Mouse (Mus musculus) forebrain, postnatal 0 days (tissue): ENCODE measurements around the gene Fam222b. TPM values are rescaled to one million over a fixed set of nuclear protein-coding genes. Genes with fewer than 3 reads are reported as not detected.
"Not testable (repeated sequence)": the region's sequence is repeated elsewhere in the genome, so short reads cannot be mapped to it uniquely, and the experiment has no call there.

Source experiments
- ATAC-seq: fragments of 200-750 bp; cut with Nextera tagmentation; 2 replicates; pipeline ENCODE4 v1.8.0; 2017; ENCODE audit warnings: mild to moderate bottlenecking, moderate library complexity
- DNase-seq: peaks from one replicate; pipeline ENCODE4 v3.0.0-alpha.2; 2015
- H3K27ac ChIP-seq: fragments of 300-500 bp; sonication (generic); 2 replicates; pipeline ENCODE4 v1.5.1; 2014; ENCODE audit warnings: low read depth, mild to moderate bottlenecking, antibody characterized with exemption, low read length, moderate library complexity, mixed read lengths
- H3K27me3 ChIP-seq: fragments of 300-500 bp; sonication (generic); 2 replicates; pipeline ENCODE4 v1.6.1; 2014; ENCODE audit warnings: mild to moderate bottlenecking, low read length, mixed read lengths; ENCODE audit not compliant: insufficient read depth
- H3K36me3 ChIP-seq: fragments of 300-500 bp; sonication (generic); 2 replicates; pipeline ENCODE4 v1.6.1; 2014; ENCODE audit warnings: mild to moderate bottlenecking, moderate library complexity; ENCODE audit not compliant: insufficient read depth
- H3K4me1 ChIP-seq: fragments of 300-500 bp; sonication (generic); 2 replicates; pipeline ENCODE4 v1.6.1; 2014; ENCODE audit warnings: antibody characterized with exemption; ENCODE audit not compliant: insufficient read depth
- H3K4me2 ChIP-seq: fragments of 300-500 bp; sonication (generic); 2 replicates; pipeline ENCODE4 v1.6.1; 2014; ENCODE audit warnings: low read depth, mild to moderate bottlenecking, moderate library complexity
- H3K4me3 ChIP-seq: fragments of 300-500 bp; sonication (generic); 2 replicates; pipeline ENCODE4 v1.5.1; 2014; ENCODE audit warnings: low read depth, low read length, mixed read lengths
- H3K9ac ChIP-seq: fragments of 300-500 bp; sonication (generic); 2 replicates; pipeline ENCODE4 v1.6.1; 2014; ENCODE audit warnings: mild to moderate bottlenecking
- H3K9me3 ChIP-seq: fragments of 300-500 bp; sonication (generic); 2 replicates; pipeline ENCODE4 v1.6.1; 2016; ENCODE audit warnings: low read length
- CTCF ChIP-seq: sonication (generic); IDR thresholded peaks from 2 replicates; pipeline ENCODE4 v1.5.1; 2016; ENCODE audit warnings: antibody characterized with exemption, control low read depth, low read depth
- WGBS: fragments of 180-500 bp; shearing (Covaris S2); extraction: QIAGEN DNeasy Blood & Tissue Kit; methylation state at CpG from one replicate; pipeline ENCODE4 v1.1.7; 2014; 5-methylcytosine and 5-hydroxymethylcytosine counted together
- polyA plus RNA-seq: library from polyadenylated mRNA; unstranded; fragments of >200 nt; fragmentation: Nextera tagmentation; extraction: Ambion mirVana; gene quantifications from 2 replicates; pipeline ENCODE4 v1.2.1, GENCODE M21; 2015
- total RNA-seq: library from RNA; depleted of rRNA; stranded (reverse); fragments of >200 nt; gene quantifications from 2 replicates; pipeline ENCODE4 v1.2.3, GENCODE M21; 2014

Fam222b gene
- total and polyA plus RNA-seq, 2 experiments from 2014 or later: 24.0 to 24.6 TPM

- peak overlapping the region; percentile 51; the same call in 1 of the 2 replicates for H3K4me3 ChIP-seq
- ATAC-seq (no peak), DNase-seq (no peak)
- H3K36me3 ChIP-seq: peaks cover 22% of the 10 kb centered on the region
- H3K4me2 ChIP-seq: peak overlapping the region; percentile 73
- H3K27me3 ChIP-seq: no peaks in the 10 kb centered on the region
- 0 out of 2 replicates have a peak overlapping the region, but pooled peaks have one; percentile 83 for H3K27ac ChIP-seq
- 0 out of 2 replicates have a peak overlapping the region, but pooled peaks have one; percentile 58 for H3K9ac ChIP-seq
- WGBS: 30% methylated on average over 8 of the region's 8 CpGs
- peak; percentile 0 for TF ChIP-seq CTCF
- peaks cover 21% of the 10 kb centered on the region for H3K4me1 ChIP-seq
- H3K9me3 ChIP-seq: no peaks in the 10 kb centered on the region
These were observed 85.1 kb downstream of the Fam222b start for GRCm38 (mm10) chr11:78179438-78179999.

DNA sequence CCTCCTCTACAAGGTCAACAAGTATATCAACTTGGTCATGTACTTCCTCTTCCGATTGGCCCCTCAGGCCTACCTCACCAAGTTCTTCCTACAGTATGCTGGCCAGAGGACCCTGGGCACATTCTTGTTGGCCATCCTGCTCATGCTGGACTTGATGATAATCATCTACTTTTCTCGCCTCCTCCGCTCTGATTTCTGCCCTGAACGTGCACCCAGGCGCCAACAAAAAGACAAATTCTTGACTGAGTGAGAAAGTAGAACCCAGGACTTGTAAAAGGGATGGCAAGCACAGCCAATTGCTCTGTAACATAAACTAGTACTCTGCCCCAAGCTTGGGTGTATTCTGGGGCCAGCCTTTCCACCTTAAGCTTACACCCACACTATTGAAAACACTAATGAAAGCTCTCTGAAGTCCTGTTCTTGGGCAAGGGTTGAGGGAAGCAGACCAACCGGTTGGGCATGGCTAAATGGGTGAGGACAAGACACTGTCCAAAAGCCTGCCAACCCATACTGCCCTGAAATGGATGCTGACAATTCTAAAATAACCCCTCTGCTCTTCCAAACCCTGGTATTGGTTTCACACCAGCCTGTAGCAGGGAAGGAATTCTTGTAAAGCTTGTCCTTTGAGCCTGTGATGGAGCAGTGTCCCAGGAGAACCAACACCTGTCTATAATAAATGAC is 85.8 kb downstream of the Fam222b start:
- H3K9ac ChIP-seq: no peak overlapping the region
- peaks cover 21% of the 10 kb centered on the region for H3K4me1 ChIP-seq
- 76% methylated on average over 6 of the region's 6 CpGs for WGBS
- DNase-seq (no peak), ATAC-seq (no peak)
- H3K27ac ChIP-seq: no peak overlapping the region
- H3K4me3 ChIP-seq: no peak overlapping the region
- TF ChIP-seq CTCF: no peak
- no peaks in the 10 kb centered on the region for H3K27me3 ChIP-seq
- no peak overlapping the region for H3K4me2 ChIP-seq
- no peaks in the 10 kb centered on the region for H3K9me3 ChIP-seq
- peaks cover 22% of the 10 kb centered on the region for H3K36me3 ChIP-seq

DNA sequence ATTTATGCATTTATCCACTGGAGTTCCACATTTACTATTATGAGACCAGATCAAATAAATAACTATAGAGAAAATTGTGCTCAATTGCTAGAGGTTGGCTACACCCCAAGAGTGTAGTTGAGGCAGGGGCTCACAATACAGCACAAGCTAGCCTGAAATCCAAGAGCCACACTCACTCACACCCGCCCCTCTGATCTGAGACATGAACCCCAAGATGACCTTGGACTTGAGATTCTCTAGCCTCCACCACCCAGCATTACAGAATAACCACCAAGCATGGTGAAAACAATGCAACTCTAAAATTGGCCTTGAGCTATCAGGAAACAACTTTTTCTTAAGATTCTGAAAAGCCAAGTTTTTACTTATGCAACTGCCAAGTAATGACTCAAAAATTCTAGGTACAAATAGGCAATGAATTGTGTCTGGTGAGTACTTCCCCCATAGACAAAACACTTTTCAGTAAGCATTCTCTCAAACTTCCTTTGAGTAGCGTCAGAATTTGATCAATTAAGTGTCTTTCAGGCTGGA is 87.4 kb downstream of the Fam222b start:
- H3K27ac ChIP-seq: no peak overlapping the region
- peak overlapping the region; percentile 55 for H3K4me2 ChIP-seq
- peaks cover 22% of the 10 kb centered on the region for H3K36me3 ChIP-seq
- peak overlapping the region; percentile 90 for H3K4me3 ChIP-seq
- peaks cover 19% of the 10 kb centered on the region for H3K4me1 ChIP-seq
- H3K9me3 ChIP-seq: no peaks in the 10 kb centered on the region
- 42% methylated on average over 2 of the region's 2 CpGs for WGBS
- H3K27me3 ChIP-seq: no peaks in the 10 kb centered on the region
- no peak for TF ChIP-seq CTCF
- no peak for DNase-seq
- ATAC-seq: no peak
- H3K9ac ChIP-seq: peak overlapping the region; percentile 91

DNA sequence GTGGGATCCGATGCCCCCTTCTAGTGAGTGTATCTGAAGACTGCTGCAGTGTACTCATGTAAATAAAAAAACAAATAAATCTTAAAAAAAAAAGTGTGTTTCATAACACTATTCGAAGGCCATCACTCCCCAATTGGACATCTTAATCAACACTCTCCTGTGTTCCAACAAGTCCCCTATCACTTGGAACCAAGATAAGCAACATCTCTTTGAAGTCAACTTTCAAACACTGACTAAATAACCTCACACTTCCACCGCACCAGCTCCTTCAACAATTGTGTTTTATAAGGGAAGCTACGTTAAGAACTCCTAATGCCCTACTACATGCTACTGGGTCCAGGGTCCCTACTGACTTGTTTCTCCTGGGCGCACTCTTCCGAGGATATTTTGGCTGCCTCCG is 88.0 kb downstream of the Fam222b start:
- no peak for TF ChIP-seq CTCF
- DNase-seq (no peak), ATAC-seq (no peak)
- peaks cover 22% of the 10 kb centered on the region for H3K36me3 ChIP-seq
- WGBS: 11% methylated on average over 7 of the region's 7 CpGs
- peak overlapping the region; percentile 55 for H3K4me2 ChIP-seq
- H3K4me1 ChIP-seq: peaks cover 14% of the 10 kb centered on the region
- peak overlapping the region; percentile 91 for H3K9ac ChIP-seq
- H3K9me3 ChIP-seq: no peaks in the 10 kb centered on the region
- no peak overlapping the region; the same call in 1 of the 2 replicates for H3K27ac ChIP-seq
- no peaks in the 10 kb centered on the region for H3K27me3 ChIP-seq
- H3K4me3 ChIP-seq: peak overlapping the region; percentile 90

- peak within 1 kb of the TSS; percentile 98 for H3K27ac ChIP-seq
- H3K9ac ChIP-seq: peak within 1 kb of the TSS; percentile 91
- peak within 1 kb of the TSS; percentile 55 for H3K4me2 ChIP-seq
- TF ChIP-seq CTCF: peak; percentile 56
- under 1% methylated on average over 38 of the region's 38 CpGs for WGBS
- peaks cover 22% of the 10 kb centered on the region for H3K36me3 ChIP-seq
- peak within 1 kb of the TSS; percentile 90 for H3K4me3 ChIP-seq
- DNase-seq: peak; percentile 94
- H3K4me1 ChIP-seq: peaks cover 13% of the 10 kb centered on the region
- peak; percentile 97 for ATAC-seq
- no peaks in the 10 kb centered on the region for H3K27me3 ChIP-seq
- H3K9me3 ChIP-seq: no peaks in the 10 kb centered on the region
These were observed 88.7 kb downstream of the Fam222b start, which contains the start of gene Rpl23a for GRCm38 (mm10) chr11:78182961-78183844. Gene Rpl23a, minus strand, starts transcription at chr11:78183584.

GRCm38 (mm10) chr11:78183884-78184514 is 89.5 kb downstream of the Fam222b start:
- H3K4me3 ChIP-seq: peak overlapping the region; percentile 90
- H3K4me2 ChIP-seq: peak overlapping the region; percentile 55
- H3K9ac ChIP-seq: peak overlapping the region; percentile 91
- no peaks in the 10 kb centered on the region for H3K27me3 ChIP-seq
- ATAC-seq (no peak), DNase-seq (no peak)
- peaks cover 13% of the 10 kb centered on the region for H3K4me1 ChIP-seq
- no peak for TF ChIP-seq CTCF
- WGBS: 59% methylated on average over 10 of the region's 10 CpGs
- H3K36me3 ChIP-seq: peaks cover 22% of the 10 kb centered on the region
- no peaks in the 10 kb centered on the region for H3K9me3 ChIP-seq
- peak overlapping the region; percentile 47; the same call in 1 of the 2 replicates for H3K27ac ChIP-seq

DNA sequence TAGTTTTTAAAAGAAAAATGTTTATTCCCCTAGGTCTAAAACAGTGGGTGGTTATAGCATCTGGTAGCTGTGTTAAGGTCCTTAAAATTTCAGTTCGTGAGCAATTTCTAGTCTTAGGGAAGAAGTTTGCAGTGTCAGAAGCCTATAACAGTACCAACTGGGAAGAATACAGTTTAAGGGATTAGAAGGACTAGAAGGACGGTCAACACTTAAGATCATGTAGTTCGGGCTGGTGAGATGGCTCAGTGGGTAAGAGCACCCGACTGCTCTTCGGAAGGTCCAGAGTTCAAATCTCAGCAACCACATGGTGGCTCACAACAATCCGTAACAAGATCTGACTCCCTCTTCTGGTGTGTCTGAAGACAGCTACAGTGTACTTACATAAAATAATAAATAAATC is 90.2 kb downstream of the Fam222b start:
- H3K9ac ChIP-seq, ATAC-seq, H3K27ac ChIP-seq, H3K9me3 ChIP-seq, H3K4me3 ChIP-seq, H3K27me3 ChIP-seq, DNase-seq, H3K4me2 ChIP-seq: not testable (repeated sequence)
- WGBS: 91% methylated on average over 6 of the region's 6 CpGs
- H3K36me3 ChIP-seq: peaks cover 18% of the 10 kb centered on the region
- H3K4me1 ChIP-seq: peaks cover 17% of the 10 kb centered on the region
